Mouse (Mus musculus) kidney, adult 9 months (tissue): ENCODE measurements at regions not wholly inside any gene's neighbourhood (a gene's known extent, or its start where the extent isn't known, plus 50 kb on each side); places are given as distances from the start of the nearest gene placed in this dataset.
"Not testable (repeated sequence)": the region's sequence is repeated elsewhere in the genome, so short reads cannot be mapped to it uniquely, and the experiment has no call there.

Source experiments
- DNase-seq: peaks from one replicate; pipeline ENCODE4 v3.0.0; 2022

- peak; percentile 7 for DNase-seq
Measured at GRCm38 (mm10) chr8:20812164-20812872, 80.2 kb upstream of the Defb33 start.

- DNase-seq = peak; percentile 15
Measured at GRCm38 (mm10) chr8:20813493-20813892, 79.0 kb upstream of the Defb33 start.

GRCm38 (mm10) chr8:20822434-20822833 lies 70.0 kb upstream of the Defb33 start:
- peak; percentile 44 for DNase-seq

- peak; percentile 7 for DNase-seq
Measured at GRCm38 (mm10) chr8:20823219-20823618, 69.2 kb upstream of the Defb33 start.

GRCm38 (mm10) chr8:20839481-20839880 lies 53.0 kb upstream of the Defb33 start:
- DNase-seq = not testable (repeated sequence)
